In genomic region chr7:136797780-136798435, GRCm38 (mm10) we compare ENCODE assay signal across 9 mouse cellular contexts.
DNase-seq lines count a peak whose midpoint lies in the region; ATAC-seq and TF ChIP-seq lines count a peak whose summit lies in the region.
"Had no signal": no experiment of that assay in that cellular context is flagged by ENCODE, and none has a peak within 500 bp of the region (broad histone marks: within the 10 kb centered on the region; RNA-seq: fewer than 3 reads in every experiment).

No protein-coding gene starts in this region.

- 49% methylated on average over 11 of the region's 11 CpGs for WGBS in kidney, postnatal 0 days
- WGBS in embryonic facial prominence, embryonic 10.5 days, result 34% methylated on average over 11 of the region's 11 CpGs
- WGBS in hindbrain, embryonic 14.5 days, result 25% methylated on average over 11 of the region's 11 CpGs
- 34% methylated on average over 11 of the region's 11 CpGs for WGBS in midbrain, embryonic 15.5 days

- H3K4me1 ChIP-seq in kidney, postnatal 0 days (replicated peaks; ENCODE audit: insufficient read depth, low read length), result no peaks in the 10 kb centered on the region
- peaks cover 22% of the 10 kb centered on the region for H3K4me1 ChIP-seq in embryonic facial prominence, embryonic 10.5 days
- no peaks in the 10 kb centered on the region for H3K4me1 ChIP-seq in hindbrain, embryonic 14.5 days (replicated peaks; ENCODE audit: control insufficient read depth, insufficient read depth, low read length)
- peaks cover 13% of the 10 kb centered on the region for H3K4me1 ChIP-seq in midbrain, embryonic 15.5 days

- TF ChIP-seq CTCF in kidney, postnatal 0 days (IDR thresholded peaks at IDR 0.05; ENCODE audit: low read depth), result no peak

- no peaks in the 10 kb centered on the region for H3K9me3 ChIP-seq in kidney, postnatal 0 days (replicated peaks; ENCODE audit: low read length)
- no peaks in the 10 kb centered on the region for H3K9me3 ChIP-seq in embryonic facial prominence, embryonic 10.5 days
- no peaks in the 10 kb centered on the region for H3K9me3 ChIP-seq in hindbrain, embryonic 14.5 days (ENCODE audit: control insufficient read depth, low read length)
- H3K9me3 ChIP-seq in midbrain, embryonic 15.5 days, result no peaks in the 10 kb centered on the region

- H3K9ac ChIP-seq in kidney, postnatal 0 days (ENCODE audit: low read depth, low read length), result no peak overlapping the region
- no peak overlapping the region for H3K9ac ChIP-seq in hindbrain, embryonic 14.5 days
- H3K9ac ChIP-seq in midbrain, embryonic 15.5 days, result no peak overlapping the region

- no peak for ATAC-seq in kidney, postnatal 0 days (replicated peaks; ENCODE audit: low FRiP score, low read depth)
- ATAC-seq in hindbrain, embryonic 14.5 days (ENCODE audit: low FRiP score), result no peak
- no peak for ATAC-seq in midbrain, embryonic 15.5 days (replicated peaks)

- H3K27ac ChIP-seq in kidney, postnatal 0 days, result no peak overlapping the region
- H3K27ac ChIP-seq in embryonic facial prominence, embryonic 10.5 days (replicated peaks), result peak overlapping the region; percentile 66
- H3K27ac ChIP-seq in hindbrain, embryonic 14.5 days, result no peak overlapping the region
- H3K27ac ChIP-seq in midbrain, embryonic 15.5 days, result 0 out of 2 replicates have a peak overlapping the region, but pooled peaks have one; percentile 39
- H3K27ac ChIP-seq: left cerebral cortex, adult 2 months had no signal

- H3K4me2 ChIP-seq in kidney, postnatal 0 days (ENCODE audit: low read length), result no peak overlapping the region
- H3K4me2 ChIP-seq in hindbrain, embryonic 14.5 days (replicated peaks), result no peak overlapping the region
- no peak overlapping the region for H3K4me2 ChIP-seq in midbrain, embryonic 15.5 days

- DNase-seq in kidney, postnatal 0 days (ENCODE audit: low spot score), result peak; percentile 17
- no peak for DNase-seq in kidney, postnatal 25 days
- peak; percentile 67 for DNase-seq in embryonic facial prominence, embryonic 10.5 days (ENCODE audit: low spot score)
- DNase-seq in hindbrain, embryonic 14.5 days (ENCODE audit: low spot score), result peak; percentile 42
- no peak for DNase-seq in right cerebral cortex, adult 18-20 months
- no peak for DNase-seq in heart, adult 18-20 months
- DNase-seq: gastrocnemius, postnatal 10 days had no signal

- H3K4me3 ChIP-seq in kidney, postnatal 0 days (replicated peaks; ENCODE audit: low read depth, low read length), result no peak overlapping the region
- H3K4me3 ChIP-seq in embryonic facial prominence, embryonic 10.5 days, result no peak overlapping the region
- H3K4me3 ChIP-seq in hindbrain, embryonic 14.5 days (replicated peaks; ENCODE audit: low read length), result no peak overlapping the region
- no peak overlapping the region for H3K4me3 ChIP-seq in midbrain, embryonic 15.5 days
- H3K4me3 ChIP-seq: left cerebral cortex, adult 2 months had no signal

- H3K27me3 ChIP-seq in kidney, postnatal 0 days (ENCODE audit: insufficient read depth, low read length), result 0 out of 2 replicates have a peak, but pooled peaks cover 4% of the 10 kb centered on the region
- peaks cover 11% of the 10 kb centered on the region for H3K27me3 ChIP-seq in embryonic facial prominence, embryonic 10.5 days (replicated peaks; ENCODE audit: low read depth, poor library complexity, severe bottlenecking)
- H3K27me3 ChIP-seq in hindbrain, embryonic 14.5 days (ENCODE audit: control insufficient read depth, insufficient read depth, low read length), result 0 out of 2 replicates have a peak, but pooled peaks cover 4% of the 10 kb centered on the region
- no peaks in the 10 kb centered on the region for H3K27me3 ChIP-seq in midbrain, embryonic 15.5 days (replicated peaks)

- no peaks in the 10 kb centered on the region for H3K36me3 ChIP-seq in kidney, postnatal 0 days (ENCODE audit: insufficient read depth, low read length)
- no peaks in the 10 kb centered on the region for H3K36me3 ChIP-seq in embryonic facial prominence, embryonic 10.5 days (replicated peaks)
- H3K36me3 ChIP-seq in hindbrain, embryonic 14.5 days (replicated peaks; ENCODE audit: control insufficient read depth, insufficient read depth), result no peaks in the 10 kb centered on the region
- H3K36me3 ChIP-seq in midbrain, embryonic 15.5 days (replicated peaks), result no peaks in the 10 kb centered on the region

Comparison
In these comparisons a context has a peak if more than half of its experiments do, and no peak if none do; other contexts are left out.
1. DNase-seq: peak in kidney, postnatal 0 days (single experiment), embryonic facial prominence, embryonic 10.5 days (single experiment) and hindbrain, embryonic 14.5 days (single experiment); none in kidney, postnatal 25 days (0 of 2), right cerebral cortex, adult 18-20 months (single experiment) and heart, adult 18-20 months (0 of 2).
2. H3K27ac ChIP-seq: peak in embryonic facial prominence, embryonic 10.5 days (single experiment) and midbrain, embryonic 15.5 days (single experiment); none in kidney, postnatal 0 days (single experiment) and hindbrain, embryonic 14.5 days (single experiment).